Mouse (Mus musculus): ENCODE measurements around the gene Wnt9a. TPM values are rescaled to one million over a fixed set of nuclear protein-coding genes. Genes with fewer than 3 reads are reported as not detected.
A peak's percentile ranks its signal among the peaks of the same experiment; 100 is the strongest.
"Not testable (repeated sequence)": the region's sequence is repeated elsewhere in the genome, so short reads cannot be mapped to it uniquely, and the experiment has no call there.

The Wnt9a gene
- polyA plus RNA-seq, 1 experiment from 2014 or later: 14.0 TPM

DNA sequence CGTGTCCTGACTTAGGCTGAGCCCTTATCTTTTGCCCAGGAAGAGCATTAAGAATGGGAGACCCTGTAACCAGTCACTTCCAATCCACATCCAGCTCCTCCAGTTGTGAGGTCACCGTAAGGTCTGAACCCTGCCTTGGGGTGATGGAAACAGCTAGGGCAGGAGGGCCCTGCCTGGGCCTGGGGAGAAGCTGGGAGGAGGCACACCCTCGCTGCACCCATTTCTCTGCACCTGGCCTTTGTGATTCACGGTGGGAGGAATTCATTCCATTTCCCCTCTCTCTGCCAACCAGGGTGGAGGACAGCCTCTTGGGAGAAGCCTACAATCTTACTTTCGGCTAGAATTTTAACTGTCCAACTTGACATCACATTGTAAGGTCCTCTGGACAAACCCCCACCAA lies 24.6 kb upstream of the Wnt9a start:
- Histone ChIP-seq H3K4me3 (no peak overlapping the region), H3K4me2 (no peak overlapping the region), H3K27ac (no peak overlapping the region), H3K36me3 (no peaks in the 10 kb centered on the region), H3K4me1 (peaks cover 17% of the 10 kb centered on the region; the same call in 1 of the 2 replicates), H3K27me3 (peaks cover 72% of the 10 kb centered on the region), H3K9me3 (no peaks in the 10 kb centered on the region), H3K9ac (no peak overlapping the region)
- WGBS: 53% methylated on average over 5 of the region's 5 CpGs
- no peak for ATAC-seq (ENCODE audit: insufficient number of reproducible peaks, low FRiP score, low TSS enrichment, low read depth)

- H3K9ac ChIP-seq: no peak overlapping the region
- 38% methylated on average over 10 of the region's 10 CpGs for WGBS
Measured at GRCm38 (mm10) chr11:59282933-59283332, 23.8 kb upstream of the Wnt9a start.

DNA sequence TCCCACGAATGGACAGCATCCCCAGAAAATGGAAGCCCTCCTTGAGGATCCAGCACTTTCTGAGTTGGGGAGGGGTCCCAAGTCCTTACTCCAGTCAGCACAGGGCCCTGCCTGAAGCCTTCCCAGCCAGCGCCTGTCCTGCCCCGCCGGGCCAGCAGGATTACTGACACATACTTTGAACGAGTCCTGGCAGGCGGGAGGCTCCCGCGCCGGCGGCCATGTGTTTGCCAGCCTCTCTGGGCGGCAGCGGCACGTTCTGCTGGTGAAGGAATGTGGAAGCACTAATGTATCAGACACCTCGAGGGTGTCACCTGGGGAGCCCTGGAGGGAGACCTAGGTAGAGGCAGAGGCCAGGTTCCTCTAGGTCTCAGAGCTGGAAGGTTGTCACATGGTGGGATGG lies 22.6 kb upstream of the Wnt9a start:
- Histone ChIP-seq H3K27ac (no peak overlapping the region), H3K4me1 (peaks cover 22% of the 10 kb centered on the region), H3K9ac (no peak overlapping the region), H3K27me3 (peaks cover 87% of the 10 kb centered on the region), H3K4me2 (no peak overlapping the region), H3K36me3 (no peaks in the 10 kb centered on the region), H3K4me3 (no peak overlapping the region), H3K9me3 (no peaks in the 10 kb centered on the region)
- ATAC-seq (ENCODE audit: insufficient number of reproducible peaks, low FRiP score, low TSS enrichment, low read depth): no peak
- WGBS: 22% methylated on average over 14 of the region's 14 CpGs

More at GRCm38 (mm10) chr11:59282933-59283332, 23.8 kb upstream of the Wnt9a start:
- Histone ChIP-seq H3K9me3 (no peaks in the 10 kb centered on the region), H3K4me1 (peaks cover 17% of the 10 kb centered on the region; the same call in 1 of the 2 replicates), H3K4me2 (no peak overlapping the region), H3K4me3 (no peak overlapping the region), H3K27ac (no peak overlapping the region), H3K27me3 (peaks cover 78% of the 10 kb centered on the region), H3K36me3 (no peaks in the 10 kb centered on the region)
- peak; percentile 21; the same call in 1 of the 2 replicates for ATAC-seq (ENCODE audit: insufficient number of reproducible peaks, low FRiP score, low TSS enrichment, low read depth)

- Histone ChIP-seq H3K36me3 (no peaks in the 10 kb centered on the region), H3K9me3 (no peaks in the 10 kb centered on the region), H3K4me3 (peak overlapping the region; percentile 41), H3K27ac (no peak overlapping the region), H3K27me3 (peaks cover 95% of the 10 kb centered on the region), H3K9ac (no peak overlapping the region), H3K4me2 (peak overlapping the region; percentile 62), H3K4me1 (peaks cover 27% of the 10 kb centered on the region)
- WGBS: under 1% methylated on average over 25 of the region's 25 CpGs
- ATAC-seq (ENCODE audit: insufficient number of reproducible peaks, low FRiP score, low TSS enrichment, low read depth): no peak
Measured at GRCm38 (mm10) chr11:59289706-59290105, 17.0 kb upstream of the Wnt9a start.

DNA sequence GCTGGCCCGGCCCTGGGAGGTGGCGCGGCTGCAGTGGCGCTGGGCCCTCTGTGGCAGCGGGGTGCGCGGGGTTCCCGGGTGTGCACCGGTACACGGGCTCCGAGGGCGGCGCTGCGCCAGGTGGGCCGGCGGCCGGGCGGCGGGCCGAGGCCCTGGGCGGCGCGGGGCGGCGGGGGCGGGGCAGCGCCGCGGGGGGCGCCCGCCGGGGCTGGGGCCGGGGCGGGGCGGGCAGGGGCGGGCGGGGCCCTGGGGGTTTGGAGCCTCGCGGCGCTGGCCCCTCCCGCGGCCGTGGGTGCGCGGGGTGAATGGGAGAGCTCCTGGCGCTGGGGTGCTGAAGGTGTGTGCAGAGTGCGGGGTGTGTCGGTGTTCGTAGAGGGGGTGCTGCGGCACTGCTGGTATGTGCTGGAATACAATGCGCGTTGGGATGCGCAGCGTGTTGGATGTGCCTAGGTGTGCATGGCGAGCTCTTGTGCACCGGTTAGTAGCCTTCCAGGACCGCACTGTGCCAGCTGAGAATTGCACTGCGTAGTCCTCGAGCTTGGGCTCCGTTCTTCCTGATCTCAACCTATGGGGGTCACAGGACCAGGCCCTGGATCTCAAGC lies 15.9 kb upstream of the Wnt9a start, which contains the start of gene Wnt3a:
Gene Wnt3a, minus strand, starts transcription at position 51 of the 602 bp plus-strand sequence.
- H3K27ac ChIP-seq: no peak within 1 kb of the TSS
- no peaks in the 10 kb centered on the region for H3K36me3 ChIP-seq
- ATAC-seq (ENCODE audit: insufficient number of reproducible peaks, low FRiP score, low TSS enrichment, low read depth): no peak
- peaks cover 27% of the 10 kb centered on the region for H3K4me1 ChIP-seq
- H3K4me3 ChIP-seq: peak within 1 kb of the TSS; percentile 41
- WGBS: 2% methylated on average over 33 of the region's 60 CpGs
- H3K27me3 ChIP-seq: peaks cover 89% of the 10 kb centered on the region
- no peak within 1 kb of the TSS for H3K9ac ChIP-seq
- H3K4me2 ChIP-seq: peak within 1 kb of the TSS; percentile 62
- no peaks in the 10 kb centered on the region for H3K9me3 ChIP-seq

GRCm38 (mm10) chr11:59293616-59294015 lies 13.1 kb upstream of the Wnt9a start:
- H3K9ac ChIP-seq: no peak overlapping the region
- H3K36me3 ChIP-seq: no peaks in the 10 kb centered on the region
- ATAC-seq (ENCODE audit: insufficient number of reproducible peaks, low FRiP score, low TSS enrichment, low read depth): no peak
- peaks cover 27% of the 10 kb centered on the region for H3K4me1 ChIP-seq
- peaks cover 86% of the 10 kb centered on the region for H3K27me3 ChIP-seq
- H3K4me2 ChIP-seq: no peak overlapping the region
- H3K4me3 ChIP-seq: no peak overlapping the region
- WGBS: 20% methylated on average over 7 of the region's 7 CpGs
- H3K9me3 ChIP-seq: no peaks in the 10 kb centered on the region
- H3K27ac ChIP-seq: no peak overlapping the region

- 21% methylated on average over 7 of the region's 7 CpGs for WGBS
- H3K27ac ChIP-seq: no peak overlapping the region
- no peaks in the 10 kb centered on the region for H3K9me3 ChIP-seq
- no peaks in the 10 kb centered on the region for H3K36me3 ChIP-seq
- no peak overlapping the region for H3K9ac ChIP-seq
- no peak overlapping the region for H3K4me2 ChIP-seq
- H3K27me3 ChIP-seq: peaks cover 72% of the 10 kb centered on the region
- no peak overlapping the region for H3K4me3 ChIP-seq
- peaks cover under 1% of the 10 kb centered on the region; the same call in 1 of the 2 replicates for H3K4me1 ChIP-seq
- no peak for ATAC-seq (ENCODE audit: insufficient number of reproducible peaks, low FRiP score, low TSS enrichment, low read depth)
Measured at GRCm38 (mm10) chr11:59297941-59298340, 8.8 kb upstream of the Wnt9a start.

GRCm38 (mm10) chr11:59300185-59300584 lies 6.5 kb upstream of the Wnt9a start:
- Histone ChIP-seq H3K27ac (no peak overlapping the region), H3K4me3 (no peak overlapping the region), H3K9me3 (no peaks in the 10 kb centered on the region), H3K4me1 (peaks cover 17% of the 10 kb centered on the region), H3K9ac (no peak overlapping the region), H3K27me3 (peaks cover 76% of the 10 kb centered on the region), H3K36me3 (no peaks in the 10 kb centered on the region), H3K4me2 (no peak overlapping the region)
- WGBS: 20% methylated on average over 3 of the region's 3 CpGs
- no peak for ATAC-seq (ENCODE audit: insufficient number of reproducible peaks, low FRiP score, low TSS enrichment, low read depth)

DNA sequence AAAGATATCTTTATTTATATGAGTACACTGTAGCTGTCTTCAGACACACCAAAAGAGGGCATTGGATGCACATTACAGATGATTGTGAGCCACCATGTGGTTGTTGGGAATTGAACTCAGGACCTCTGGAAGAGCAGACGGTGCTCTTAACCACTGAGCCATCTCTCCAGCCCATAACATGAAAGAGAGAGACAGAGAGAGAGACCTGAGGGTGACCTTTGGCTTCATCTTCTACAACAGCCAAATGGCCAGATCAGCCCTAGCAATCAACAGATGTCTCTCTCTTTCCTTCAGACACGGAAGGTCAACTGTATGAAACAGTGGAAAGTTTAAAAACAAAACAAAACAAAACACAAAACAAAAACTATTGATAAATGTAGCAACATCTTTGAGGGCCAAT lies 5.7 kb upstream of the Wnt9a start:
- not testable (repeated sequence) for H3K27ac ChIP-seq; H3K4me2 ChIP-seq; ATAC-seq (ENCODE audit: insufficient number of reproducible peaks, low FRiP score, low TSS enrichment, low read depth); H3K36me3 ChIP-seq; H3K9ac ChIP-seq; H3K4me3 ChIP-seq; H3K9me3 ChIP-seq
- 52% methylated on average over 2 of the region's 2 CpGs for WGBS
- Histone ChIP-seq H3K4me1 (peaks cover 26% of the 10 kb centered on the region), H3K27me3 (peaks cover 80% of the 10 kb centered on the region)

DNA sequence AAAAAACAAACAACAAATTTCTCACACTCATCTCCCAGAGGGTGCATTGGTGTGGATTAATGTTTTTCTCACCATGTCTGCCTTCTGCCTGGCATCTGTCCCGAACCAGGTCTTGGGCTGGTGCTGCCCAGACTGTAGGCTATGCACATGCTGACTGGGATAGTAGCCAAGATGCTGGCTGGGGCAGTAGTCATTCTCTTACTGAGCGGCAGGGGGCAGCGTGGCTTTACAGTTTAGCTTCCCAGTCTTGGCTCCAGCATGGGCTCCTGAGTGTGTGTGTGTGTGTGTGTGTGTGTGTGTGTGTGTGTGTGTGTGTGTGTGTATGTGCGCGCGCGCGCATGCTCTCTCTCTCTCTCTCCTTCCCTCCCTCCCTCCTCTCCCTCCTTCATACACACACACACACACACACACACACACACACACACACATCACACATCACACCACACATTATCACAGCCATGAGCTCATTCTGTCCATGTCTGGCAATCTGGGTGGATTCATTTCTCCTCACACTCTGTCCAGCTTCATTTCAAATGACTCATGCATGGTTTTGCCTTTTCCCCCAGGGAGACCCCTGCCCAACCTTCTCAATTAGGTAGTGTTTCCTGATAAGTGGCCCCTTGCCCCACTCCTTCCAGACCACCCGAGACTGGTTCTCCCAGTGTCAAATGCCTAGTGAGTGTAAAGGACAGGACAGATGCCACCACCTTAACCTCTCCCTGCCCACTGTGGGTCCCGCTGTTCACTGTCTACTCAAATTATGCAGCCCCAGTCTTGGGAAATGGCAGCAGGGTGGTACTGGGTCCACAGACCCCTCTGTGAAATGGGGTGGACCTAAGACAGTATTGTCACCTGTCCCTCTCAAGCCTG lies 3.8 kb upstream of the Wnt9a start:
- 28% methylated on average over 8 of the region's 10 CpGs for WGBS

DNA sequence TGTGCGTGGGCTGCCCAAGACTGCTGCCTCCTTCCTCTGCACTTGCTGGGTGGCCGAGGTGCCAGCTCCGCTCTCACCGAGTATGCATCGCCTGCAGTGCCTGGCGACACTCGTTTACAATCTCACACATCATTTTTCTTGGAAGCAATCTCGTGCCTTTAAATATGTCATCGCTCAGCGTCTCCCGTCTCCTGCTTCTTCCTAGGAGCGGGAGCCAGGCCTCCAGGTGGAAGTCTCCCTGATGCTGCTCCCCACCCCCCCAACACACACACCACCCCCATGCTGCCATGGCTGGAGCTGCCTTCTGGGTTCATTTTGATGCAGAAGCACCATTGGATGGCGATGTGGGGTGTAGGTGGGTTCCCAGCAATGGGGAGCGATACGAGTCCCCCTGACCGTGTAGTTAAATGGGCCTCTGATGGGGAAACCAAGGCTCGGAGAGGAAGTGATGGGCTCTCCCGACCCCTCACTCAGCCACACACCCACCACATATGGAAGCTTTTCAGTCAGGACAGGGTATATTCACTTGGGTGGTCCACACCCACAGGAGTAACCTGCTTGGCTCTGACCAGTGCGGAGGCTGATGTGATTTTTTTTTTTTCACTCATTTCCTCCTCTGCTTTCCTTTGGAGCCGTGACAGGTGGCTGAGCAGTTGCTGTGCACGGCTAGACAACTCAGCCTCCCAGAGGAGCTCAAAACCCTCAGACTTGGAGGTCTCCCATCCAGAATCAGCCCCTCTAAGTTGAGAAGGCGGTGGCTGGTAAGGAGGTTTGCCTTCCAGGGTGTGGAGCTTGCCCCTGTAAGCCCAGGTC lies 1.5 kb upstream of the Wnt9a start:
- no peak for ATAC-seq (ENCODE audit: insufficient number of reproducible peaks, low FRiP score, low TSS enrichment, low read depth)
- Histone ChIP-seq H3K4me1 (peaks cover 61% of the 10 kb centered on the region), H3K9me3 (no peaks in the 10 kb centered on the region), H3K9ac (no peak overlapping the region), H3K36me3 (no peaks in the 10 kb centered on the region), H3K27ac (0 out of 2 replicates have a peak overlapping the region, but pooled peaks have one; percentile 38), H3K27me3 (peaks cover 63% of the 10 kb centered on the region), H3K4me3 (no peak overlapping the region), H3K4me2 (peak overlapping the region; percentile 17; the same call in 1 of the 2 replicates)
- 20% methylated on average over 22 of the region's 22 CpGs for WGBS

More for the DNA sequence above, 3.8 kb upstream of the Wnt9a start:
- ATAC-seq (ENCODE audit: insufficient number of reproducible peaks, low FRiP score, low TSS enrichment, low read depth): no peak
- H3K27me3 ChIP-seq: peaks cover 75% of the 10 kb centered on the region
- H3K27ac ChIP-seq: no peak overlapping the region
- H3K36me3 ChIP-seq: no peaks in the 10 kb centered on the region
- H3K4me3 ChIP-seq: no peak overlapping the region
- H3K9me3 ChIP-seq: no peaks in the 10 kb centered on the region
- no peak overlapping the region for H3K4me2 ChIP-seq
- no peak overlapping the region for H3K9ac ChIP-seq
- peaks cover 42% of the 10 kb centered on the region for H3K4me1 ChIP-seq

All from limb, embryonic 15.5 days (tissue).